Mouse (Mus musculus): ENCODE results near the gene Dhx34. TPM values are rescaled to one million over a fixed set of nuclear protein-coding genes. Genes with fewer than 3 reads are reported as not detected.

Gene Dhx34
- 10 to 100 TPM; 20.4 to 24.2 TPM for total RNA-seq (2023)

DNA sequence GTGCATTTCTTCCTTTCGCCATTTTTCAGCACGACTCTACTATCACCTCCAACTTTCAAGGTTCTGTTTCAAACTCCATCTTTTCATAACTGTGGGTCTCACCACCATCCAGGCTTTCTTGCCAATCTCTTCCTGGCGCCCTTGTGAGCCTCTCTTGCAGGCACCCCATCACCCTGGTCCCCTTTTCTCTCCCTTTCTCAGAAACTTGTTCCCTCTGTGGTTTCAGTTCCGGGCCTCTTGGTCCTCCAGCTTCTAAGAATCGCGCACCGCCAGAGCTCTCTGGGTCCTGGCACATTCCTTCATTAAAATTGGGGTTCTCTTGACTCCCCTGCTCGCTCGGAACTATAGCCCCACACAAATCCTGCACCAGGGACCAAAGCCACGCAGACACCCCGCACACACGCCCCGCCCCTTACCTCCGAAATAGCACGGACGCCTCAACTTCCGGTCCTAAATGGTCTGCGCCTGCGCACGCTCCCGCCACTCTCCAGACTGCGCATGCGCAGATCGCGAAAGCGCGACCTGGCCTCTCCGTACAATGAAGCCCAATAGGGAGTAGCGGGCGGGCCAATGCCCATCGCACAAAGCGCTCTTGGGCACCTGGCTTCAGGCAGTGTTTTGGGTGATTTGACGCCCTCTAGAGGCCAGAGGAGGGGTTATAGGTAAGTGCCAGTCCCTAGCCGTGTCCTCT lies at the start of gene Dhx34:
TSS of gene Dhx34 (minus strand) at position 456 of the 691 bp plus-strand sequence.

DNA sequence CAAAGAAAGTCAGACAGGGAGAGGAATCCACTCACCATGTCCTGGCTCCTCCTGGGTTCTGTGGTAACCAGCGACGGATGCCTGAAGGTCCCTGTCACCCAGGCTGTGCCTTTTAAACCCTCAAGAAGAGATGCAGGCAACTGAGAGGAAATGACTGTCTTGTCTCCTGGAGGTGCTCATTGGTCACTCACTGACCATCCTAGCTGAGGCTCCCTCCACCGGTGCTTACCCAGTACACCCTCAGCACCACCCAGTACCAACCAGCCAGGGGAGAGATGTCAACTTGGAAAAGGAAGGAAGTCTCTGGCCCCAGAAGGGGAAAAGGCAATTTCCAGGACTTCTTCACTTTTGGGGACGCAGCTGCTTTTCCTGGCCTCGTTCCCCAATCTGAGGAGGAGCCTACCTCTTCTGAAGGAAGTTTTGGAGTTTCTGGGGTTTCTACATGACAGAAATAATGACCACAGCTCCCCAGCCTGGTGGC lies 37.3 kb upstream of the Dhx34 start, which contains the start of gene C5ar1:
TSS of gene C5ar1 (minus strand) at position 431 of the 481 bp plus-strand sequence.

DNA sequence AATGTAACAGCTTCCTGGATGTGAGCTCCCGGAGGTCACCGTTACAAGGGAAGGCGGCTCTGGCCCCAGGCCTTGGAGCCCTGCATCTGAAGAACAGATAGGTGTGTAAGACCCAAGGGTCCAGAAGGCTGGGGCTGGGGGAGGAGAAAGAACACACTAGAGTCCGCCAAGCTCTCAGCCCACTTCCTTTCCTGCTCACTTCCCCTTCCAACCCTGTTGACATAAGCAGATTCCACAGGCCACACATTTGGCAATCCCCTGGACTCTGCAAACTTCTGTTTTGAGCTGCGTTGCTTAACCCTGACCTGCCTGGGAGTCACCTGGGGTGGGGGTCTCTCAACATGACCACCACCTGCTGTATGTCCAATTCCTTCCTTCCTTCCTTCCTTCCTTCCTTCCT lies 22.2 kb upstream of the Dhx34 start, which contains the start of gene C5ar2:
TSS of gene C5ar2 (minus strand) at position 88 of the 400 bp plus-strand sequence.

DNA sequence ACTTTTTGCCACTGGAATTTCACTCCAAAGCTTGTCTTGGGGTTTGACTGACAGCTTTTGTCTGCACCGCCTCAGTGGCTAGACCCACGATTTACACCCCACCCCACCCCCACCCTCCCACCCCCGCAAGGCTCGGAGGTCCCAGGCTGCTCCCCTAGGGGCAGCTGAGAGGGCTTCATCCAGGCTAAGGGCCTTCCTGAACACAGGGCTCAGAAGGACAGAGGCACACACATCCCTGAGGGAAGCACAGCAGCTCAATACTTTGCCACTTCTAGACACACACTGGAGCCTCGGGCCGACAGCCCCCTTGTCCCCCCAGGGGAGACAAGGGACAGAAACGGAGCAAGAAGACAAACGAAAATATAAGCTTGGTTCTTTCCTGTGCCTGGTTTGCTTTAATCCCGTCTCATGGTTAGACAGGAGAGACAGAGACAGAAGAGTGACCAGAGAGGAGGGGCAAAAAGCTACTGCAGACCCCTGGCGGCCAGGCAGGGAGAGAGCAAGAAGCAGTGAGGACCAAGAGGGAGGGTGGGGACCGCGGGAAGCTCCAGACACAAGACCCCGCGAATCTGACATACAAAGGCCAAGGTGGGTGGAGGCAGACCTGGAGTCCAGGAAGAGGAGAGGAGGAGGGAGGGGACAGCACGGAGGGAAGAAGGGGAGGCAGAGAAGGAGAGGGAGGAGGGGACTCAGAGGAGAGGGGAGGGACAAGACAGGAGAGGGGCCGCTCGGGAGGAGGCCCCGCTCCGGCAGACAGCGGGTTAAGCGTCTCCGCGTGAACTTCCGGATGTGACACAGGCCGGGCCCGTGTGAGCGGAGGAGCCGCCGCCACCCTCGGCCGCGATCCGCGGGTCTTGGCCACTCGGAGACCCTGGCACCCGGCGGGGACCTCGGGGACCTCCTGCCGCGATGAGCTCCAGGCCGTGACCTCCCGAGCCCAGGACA lies 47.0 kb downstream of the Dhx34 start, which contains the start of gene Meis3:
TSS of gene Meis3 (plus strand) at position 494 of the 945 bp plus-strand sequence.

Other genes starting within 250 kb of the Dhx34 start
- gene Bicra, start 174.1 kb downstream of the Dhx34 start, total RNA-seq (2023) = 10 to 100 TPM; 30.5 to 32.9 TPM
- under 1 TPM; 0.20 to 0.33 TPM for gene Zfp541, start 160.2 kb downstream of the Dhx34 start, total RNA-seq (2023)
- 100 to 1,000 TPM; 171 to 180 TPM for gene Napa, start 123.6 kb downstream of the Dhx34 start, total RNA-seq (2023)
- gene Kptn, start 102.1 kb downstream of the Dhx34 start, total RNA-seq (2023) = 10 to 100 TPM; 19.0 to 19.7 TPM
- gene Slc8a2, start 92.2 kb downstream of the Dhx34 start, total RNA-seq (2023) = under 1 TPM in 1 of 2 experiments, not detected in 1; 0.11 TPM
- gene Meis3, start 46.9 kb downstream of the Dhx34 start, total RNA-seq (2023) = under 1 TPM in 1 of 2 experiments, not detected in 1; 0.86 TPM
- gene C5ar2, start 22.1 kb upstream of the Dhx34 start, total RNA-seq (2023) = 10 to 100 TPM; 25.2 to 26.8 TPM
- gene C5ar1, start 37.5 kb upstream of the Dhx34 start, total RNA-seq (2023) = 100 to 1,000 TPM; 417 to 461 TPM
- 10 to 100 TPM; 13.3 to 15.2 TPM for gene Inafm1, start 51.6 kb upstream of the Dhx34 start, total RNA-seq (2023)
- gene Ccdc9, start 64.8 kb upstream of the Dhx34 start, total RNA-seq (2023) = 100 to 1,000 TPM; 179 to 201 TPM
- 10 to 100 TPM; 24.8 to 28.4 TPM for gene Bbc3, start 86.4 kb upstream of the Dhx34 start, total RNA-seq (2023)
- gene Sae1, start 165.8 kb upstream of the Dhx34 start, total RNA-seq (2023) = 10 to 100 TPM; 45.6 to 46.9 TPM
- 10 to 100 TPM; 69.3 to 78.4 TPM for gene Zc3h4, start 178.9 kb upstream of the Dhx34 start, total RNA-seq (2023)
- 10 to 100 TPM; 28.9 to 30.6 TPM for gene Tmem160, start 230.7 kb upstream of the Dhx34 start, total RNA-seq (2023)